Mouse (Mus musculus): ENCODE results near the gene Optc.

Gene Optc

DNA sequence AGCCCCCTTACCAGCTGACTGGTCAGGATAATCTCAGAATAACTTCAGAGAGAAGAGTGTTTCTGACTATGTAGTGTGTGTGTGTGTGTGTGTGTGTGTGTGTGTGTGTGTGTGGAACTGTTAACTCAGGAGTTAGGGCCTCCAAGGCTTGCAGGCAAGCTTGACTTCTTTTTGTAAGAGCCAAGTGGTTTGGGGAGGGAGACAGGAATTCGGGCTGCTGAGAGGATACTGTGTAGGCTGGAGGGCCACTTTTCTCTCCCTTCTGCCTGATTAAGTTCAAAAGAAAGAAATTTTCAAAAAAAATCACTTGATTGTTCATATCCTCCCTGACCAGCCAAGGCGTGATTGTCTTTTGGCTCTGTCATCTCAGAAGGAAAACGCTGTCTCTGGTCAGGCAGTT lies 12.6 kb upstream of the Optc start:
- in situ Hi-C loops (cut with MboI; ENCODE audit: low sequenced_read_pairs) = no loop called here

DNA sequence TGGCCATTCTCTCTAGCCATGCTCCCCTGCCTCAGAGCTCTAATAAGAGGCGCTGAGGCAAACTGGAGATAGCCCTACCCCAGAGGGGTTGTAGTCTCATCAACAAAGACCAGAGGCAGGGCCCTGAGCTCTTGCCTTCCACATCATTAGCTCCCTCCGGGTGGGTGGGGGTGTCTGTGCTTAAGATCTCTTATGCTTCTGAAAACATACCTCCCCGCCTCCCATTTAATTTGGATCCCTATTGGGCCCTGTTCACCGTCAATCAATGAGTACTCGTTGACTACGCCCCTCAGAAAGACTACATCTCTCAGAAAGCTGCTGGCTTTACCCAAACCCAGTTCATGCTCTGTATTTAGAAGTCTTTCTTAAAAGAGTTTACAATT lies 10.3 kb upstream of the Optc start:
- in situ Hi-C loops (cut with MboI; ENCODE audit: low sequenced_read_pairs) = no loop called here

DNA sequence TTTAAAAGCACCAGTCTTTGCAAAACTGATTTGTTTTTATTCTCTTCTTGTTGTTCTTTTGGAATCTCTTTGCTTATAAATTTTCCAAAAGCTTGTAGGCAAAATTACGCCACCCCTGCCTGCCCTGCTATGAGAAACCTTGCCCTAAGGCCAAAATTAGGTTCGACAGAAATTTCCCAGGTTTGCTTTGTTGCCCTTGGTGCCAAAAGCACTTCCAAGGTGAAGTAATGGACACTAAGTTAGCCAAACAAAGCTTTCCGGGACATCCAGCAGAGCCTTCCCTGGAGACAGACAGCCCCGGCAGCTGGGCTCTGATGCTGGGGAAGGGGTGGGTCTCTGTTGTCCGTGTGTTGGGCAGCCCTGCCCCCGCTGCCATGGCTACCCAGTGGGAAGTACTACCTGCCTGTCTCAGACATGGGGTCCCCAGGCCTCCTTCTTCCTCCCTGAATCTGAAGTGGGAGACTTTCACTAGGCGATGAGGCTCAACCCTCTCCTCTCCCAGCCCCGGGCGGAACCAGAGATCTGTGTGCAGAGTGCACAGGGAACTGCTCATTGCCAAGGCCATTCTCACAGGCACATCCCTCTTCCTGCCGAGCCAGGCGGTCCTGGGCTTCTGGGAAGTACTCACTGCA lies 9.8 kb upstream of the Optc start:
- in situ Hi-C loops (cut with MboI; ENCODE audit: low sequenced_read_pairs) = no loop called here

DNA sequence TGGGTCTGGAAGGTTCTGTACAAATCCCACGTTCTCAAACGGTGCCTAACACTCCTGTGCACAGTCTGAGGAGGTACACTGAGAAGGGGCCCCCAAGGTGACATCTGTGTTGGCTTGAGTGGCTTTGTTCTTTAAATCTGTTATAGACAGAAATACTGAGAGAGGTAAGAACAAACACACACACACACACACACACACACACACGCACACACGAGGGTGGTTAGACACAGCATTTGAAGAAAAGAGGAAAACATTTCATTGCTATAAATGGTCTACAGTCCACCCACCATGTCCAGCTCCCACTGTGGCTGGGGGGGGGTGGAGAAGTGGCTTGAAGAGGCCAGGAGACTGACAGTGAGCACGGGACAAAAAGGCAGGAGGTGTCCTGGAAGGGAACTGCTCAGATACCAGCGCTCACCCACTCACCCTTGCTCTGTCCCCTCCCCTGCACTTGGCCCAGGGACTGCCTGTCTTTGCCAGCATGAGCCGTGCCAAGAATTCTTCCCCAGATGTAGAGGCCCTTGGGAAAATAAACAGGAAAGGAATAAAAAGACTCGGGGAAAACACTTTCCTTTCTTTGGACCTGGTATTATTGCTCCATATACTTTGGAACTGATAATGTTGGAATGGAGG lies 8.0 kb upstream of the Optc start:
- in situ Hi-C loops (cut with MboI; ENCODE audit: low sequenced_read_pairs) = no loop called here

DNA sequence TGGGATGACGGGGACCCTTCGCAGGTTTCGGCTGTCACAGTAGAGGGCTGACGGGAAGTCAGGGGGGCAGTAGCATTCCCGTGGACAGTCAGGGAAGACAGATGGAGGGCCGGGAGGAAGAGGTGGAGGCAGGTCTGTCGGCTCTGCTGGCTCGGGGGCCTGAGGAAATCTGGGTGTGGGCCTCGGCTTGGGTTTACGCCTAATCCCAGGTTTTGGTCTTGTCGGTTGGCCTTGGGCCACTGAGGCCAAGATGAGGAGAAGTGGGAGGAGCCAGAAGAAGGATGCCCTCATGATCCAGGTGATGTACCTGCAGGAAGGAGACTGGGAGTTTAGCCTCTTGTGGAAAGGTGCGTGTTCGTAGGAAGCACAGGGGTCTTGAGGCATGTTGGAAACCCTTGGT lies 7.3 kb upstream of the Optc start:
- in situ Hi-C loops (cut with MboI; ENCODE audit: low sequenced_read_pairs) = no loop called here

DNA sequence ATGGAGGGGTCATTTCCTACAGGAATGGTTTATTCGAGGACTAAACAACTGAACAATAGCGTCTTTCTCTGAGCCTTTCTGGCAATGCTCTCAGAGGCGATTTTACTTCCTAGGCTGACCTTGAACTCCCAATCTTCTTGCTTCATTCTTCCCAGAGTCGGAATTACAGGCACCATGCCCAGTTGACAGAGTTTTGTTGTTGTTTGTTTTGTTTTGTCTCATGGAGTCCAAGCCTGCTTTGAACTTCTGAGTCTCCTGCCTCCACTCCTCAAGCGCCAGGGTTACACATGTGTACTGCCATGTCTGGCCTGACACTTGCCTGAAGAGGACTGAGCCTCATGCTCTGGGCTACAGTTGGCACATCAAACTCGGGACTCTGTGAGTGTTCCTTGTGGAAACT lies 5.2 kb upstream of the Optc start:
- in situ Hi-C loops (cut with MboI; ENCODE audit: low sequenced_read_pairs) = loop anchor here (5.0 kb wide), 1 partner anchor 134 kb away; no protein-coding TSS in a partner anchor

DNA sequence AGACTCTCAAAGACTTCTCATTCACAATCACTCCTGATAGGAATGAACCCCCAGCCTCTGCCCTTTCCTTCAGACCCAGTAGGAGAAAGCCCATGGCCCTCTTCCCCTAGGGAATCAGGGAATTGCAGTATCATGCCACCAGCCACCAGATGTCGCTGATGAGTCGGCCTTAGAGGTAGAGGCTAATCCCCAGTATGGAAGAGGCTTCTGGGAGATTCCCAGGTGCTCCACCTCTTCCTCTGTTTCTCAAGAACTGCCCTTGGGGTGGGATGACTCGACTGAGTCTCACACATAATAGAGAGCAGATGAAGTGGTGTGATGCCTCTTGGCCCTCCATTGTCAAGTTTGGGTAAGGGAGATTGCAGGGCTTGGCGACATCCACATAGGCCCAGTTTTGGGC lies 3.7 kb upstream of the Optc start:
- in situ Hi-C loops (cut with MboI; ENCODE audit: low sequenced_read_pairs) = loop anchor here (5.0 kb wide), 1 partner anchor 136 kb away; no protein-coding TSS in a partner anchor

DNA sequence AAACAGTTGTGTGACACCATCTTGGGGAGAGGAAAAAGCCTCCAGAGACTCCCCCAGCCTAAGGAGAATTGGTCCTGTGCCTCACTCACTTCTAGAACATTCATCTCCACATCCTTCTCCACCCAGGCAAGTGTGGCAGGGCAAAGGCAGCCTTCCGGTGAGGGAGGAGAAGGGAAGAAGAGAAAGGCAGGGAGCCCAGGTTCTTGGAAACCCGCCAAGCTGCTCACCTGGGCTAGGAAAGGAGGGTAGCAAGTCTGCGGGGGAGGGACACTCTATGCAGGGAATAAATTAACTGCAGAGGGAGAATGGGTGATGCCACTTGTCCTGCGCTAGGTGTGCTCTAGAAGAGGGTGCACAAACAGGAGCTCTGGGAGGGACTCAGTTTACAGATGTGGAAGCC lies 3.2 kb upstream of the Optc start:
- in situ Hi-C loops (cut with MboI; ENCODE audit: low sequenced_read_pairs) = loop anchor here (5.0 kb wide), 1 partner anchor 136 kb away; no protein-coding TSS in a partner anchor

DNA sequence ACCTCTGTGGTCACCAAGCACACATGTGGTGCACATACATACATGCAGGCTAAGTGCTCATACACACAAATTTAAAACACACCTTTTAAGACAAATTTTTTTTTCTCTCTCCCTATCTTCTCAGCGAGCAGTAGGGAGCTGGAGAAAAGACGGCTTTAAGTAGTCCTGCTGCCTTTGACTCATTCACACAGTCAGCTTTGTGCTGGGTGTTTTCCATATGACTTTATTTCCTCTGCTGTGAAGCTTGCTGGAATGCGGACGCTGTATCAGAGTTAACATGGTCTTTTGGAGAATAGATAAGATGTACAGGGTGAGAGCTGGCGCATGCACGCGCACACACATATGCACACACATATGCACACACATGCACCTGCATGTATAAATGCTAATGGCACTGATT lies 2.3 kb upstream of the Optc start:
- in situ Hi-C loops (cut with MboI; ENCODE audit: low sequenced_read_pairs) = loop anchor here (5.0 kb wide), 1 partner anchor 137 kb away; no protein-coding TSS in a partner anchor

DNA sequence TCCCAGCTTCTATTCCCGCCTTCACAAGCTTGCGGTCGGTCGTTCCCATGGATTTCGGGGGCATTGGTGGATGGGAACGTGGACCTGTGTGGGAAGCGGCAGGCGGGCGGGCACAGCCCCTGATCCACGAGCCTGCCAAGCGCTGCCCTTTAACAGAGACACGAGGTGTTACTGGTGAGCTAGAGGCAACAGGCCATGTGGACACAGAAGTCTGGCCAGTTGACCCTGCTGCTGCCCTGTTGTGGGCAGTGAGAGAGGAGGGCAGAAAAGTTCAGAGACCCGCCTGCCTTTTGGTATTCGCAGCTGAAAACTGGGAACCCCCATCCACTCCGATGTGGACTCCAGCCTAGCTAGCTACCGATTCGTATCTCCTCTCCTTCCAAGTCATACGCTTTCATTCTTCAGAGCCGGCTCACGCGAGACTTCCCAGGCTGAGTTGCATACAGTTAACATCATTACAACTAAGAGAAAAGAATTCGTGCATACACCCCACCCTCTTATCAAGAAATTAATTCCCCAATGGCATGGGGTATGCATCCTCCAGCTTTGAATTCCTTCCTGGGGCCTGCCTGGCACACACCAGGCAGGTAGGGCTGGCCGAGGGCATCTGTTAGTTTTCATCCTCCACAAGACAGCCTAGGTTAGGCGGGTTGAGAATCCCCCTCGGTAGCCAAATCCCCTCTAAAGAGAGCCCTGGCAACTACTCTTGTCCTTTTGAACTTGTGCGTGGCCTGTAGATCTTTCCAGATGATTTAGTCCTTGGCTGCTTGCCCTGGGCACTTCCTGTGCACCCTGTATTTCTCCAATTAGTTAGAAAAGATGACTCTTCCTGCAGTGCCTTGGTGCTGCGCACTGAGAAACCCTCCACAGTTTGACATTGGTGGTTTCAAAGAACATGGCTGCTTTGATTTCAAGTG lies 1.1 kb upstream of the Optc start:
- in situ Hi-C loops (cut with MboI; ENCODE audit: low sequenced_read_pairs) = no loop called here

DNA sequence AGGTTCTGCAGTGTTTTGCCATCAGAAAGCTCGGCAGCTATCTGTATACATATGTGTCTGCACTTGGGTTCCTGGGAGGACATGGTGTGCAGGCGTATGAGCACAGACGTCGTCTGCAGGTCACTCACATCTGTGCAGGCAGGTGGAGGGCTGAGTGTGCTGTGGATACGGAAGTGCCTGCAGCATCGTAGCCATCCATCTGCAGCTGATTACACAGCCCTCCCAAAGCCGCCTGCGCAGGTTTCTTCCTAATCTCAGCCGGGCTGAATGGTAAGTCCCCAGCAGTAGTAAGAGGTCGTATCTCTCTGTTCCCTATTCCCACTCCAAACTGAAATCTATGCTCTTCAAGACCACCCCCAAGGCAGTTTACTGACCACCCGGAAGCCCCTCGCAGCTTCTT lies 1.4 kb downstream of the Optc start:
- in situ Hi-C loops (cut with MboI; ENCODE audit: low sequenced_read_pairs) = no loop called here

DNA sequence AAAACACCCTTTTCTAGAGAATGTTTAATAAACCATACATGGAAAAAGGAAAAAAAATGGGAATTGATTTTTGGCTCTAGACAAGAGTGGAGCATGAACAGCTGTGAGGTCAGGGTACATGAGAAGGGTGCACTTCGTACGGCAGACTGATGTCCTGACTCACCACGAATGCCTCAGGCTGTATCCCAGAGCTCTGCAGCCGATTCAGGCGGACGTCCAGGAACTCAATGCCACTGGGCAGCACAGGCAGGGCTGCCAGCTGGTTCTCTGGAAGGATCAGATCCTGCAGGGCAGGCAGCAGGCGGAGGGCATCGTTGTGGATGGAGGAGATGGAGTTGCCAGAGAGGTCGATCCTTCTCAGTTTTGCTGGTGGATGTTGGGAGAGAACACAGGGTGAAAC lies 7.0 kb downstream of the Optc start:
- in situ Hi-C loops (cut with MboI; ENCODE audit: low sequenced_read_pairs) = no loop called here

DNA sequence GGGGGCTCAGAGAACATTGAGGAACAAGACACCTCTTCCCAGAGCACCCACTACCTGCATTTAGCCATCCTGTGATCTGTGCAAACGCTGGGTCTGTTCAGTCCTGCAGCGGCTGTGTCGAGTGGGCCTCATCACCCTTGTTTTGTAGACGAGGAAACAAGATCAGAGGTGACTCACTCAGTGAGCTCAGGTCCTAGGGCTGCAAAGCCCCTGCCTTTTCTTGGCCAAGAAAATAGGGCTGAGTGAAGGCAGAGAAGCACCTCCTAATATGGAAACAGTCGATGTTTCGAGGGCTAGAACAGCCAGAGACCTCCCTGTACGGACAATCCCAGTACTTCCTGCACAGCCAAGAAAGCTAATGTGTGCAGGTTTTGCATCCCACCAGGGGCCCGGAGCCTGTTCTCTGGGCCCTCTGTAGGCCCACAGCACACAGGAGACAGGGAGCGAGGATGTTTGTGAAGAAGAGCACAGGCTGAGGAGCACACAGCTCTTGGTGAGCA lies 8.7 kb downstream of the Optc start:
- in situ Hi-C loops (cut with MboI; ENCODE audit: low sequenced_read_pairs) = no loop called here

DNA sequence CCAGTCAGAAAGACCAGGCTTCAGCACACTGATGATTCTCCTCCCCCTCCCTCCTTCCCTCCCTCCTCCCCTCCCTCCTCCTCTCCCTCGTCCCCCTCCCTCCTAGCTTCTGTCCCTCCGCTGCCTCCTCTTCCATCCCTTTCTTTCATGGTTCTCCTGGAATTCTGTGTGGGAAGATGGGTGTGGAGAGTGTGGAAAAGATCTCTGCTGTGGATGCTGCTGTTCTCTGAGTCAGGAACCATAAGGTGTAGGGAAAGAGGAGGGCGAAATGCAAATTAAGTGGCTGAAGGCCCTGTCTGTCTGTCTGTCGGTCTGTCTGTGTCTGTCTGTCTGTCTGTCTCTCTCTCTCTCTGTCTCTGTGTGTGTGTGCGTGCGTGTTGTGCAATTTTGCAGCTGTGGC lies 10.5 kb downstream of the Optc start:
- in situ Hi-C loops (cut with MboI; ENCODE audit: low sequenced_read_pairs) = no loop called here

DNA sequence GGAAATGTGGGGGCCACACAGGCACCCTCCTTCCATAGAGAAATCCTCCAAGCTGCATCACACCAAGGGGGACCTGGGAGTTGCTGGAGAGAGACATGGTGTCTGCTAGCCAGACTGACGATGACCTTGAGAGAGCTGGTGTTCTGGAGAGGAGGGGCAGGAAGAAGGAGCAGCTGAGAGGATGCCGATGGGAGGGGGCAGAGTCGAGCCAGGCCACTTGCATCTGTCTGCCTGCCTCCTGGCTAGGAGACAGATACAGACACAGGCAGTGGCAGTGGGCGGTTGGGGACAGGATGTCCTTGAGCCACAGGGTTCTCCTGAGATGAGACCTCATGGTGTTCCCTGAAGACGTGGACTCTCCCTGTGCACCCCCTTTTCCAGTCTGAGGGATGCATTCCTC lies 16.3 kb downstream of the Optc start:
- in situ Hi-C loops (cut with MboI; ENCODE audit: low sequenced_read_pairs) = loop anchor here (5.0 kb wide), 1 partner anchor 154 kb away; no protein-coding TSS in a partner anchor

DNA sequence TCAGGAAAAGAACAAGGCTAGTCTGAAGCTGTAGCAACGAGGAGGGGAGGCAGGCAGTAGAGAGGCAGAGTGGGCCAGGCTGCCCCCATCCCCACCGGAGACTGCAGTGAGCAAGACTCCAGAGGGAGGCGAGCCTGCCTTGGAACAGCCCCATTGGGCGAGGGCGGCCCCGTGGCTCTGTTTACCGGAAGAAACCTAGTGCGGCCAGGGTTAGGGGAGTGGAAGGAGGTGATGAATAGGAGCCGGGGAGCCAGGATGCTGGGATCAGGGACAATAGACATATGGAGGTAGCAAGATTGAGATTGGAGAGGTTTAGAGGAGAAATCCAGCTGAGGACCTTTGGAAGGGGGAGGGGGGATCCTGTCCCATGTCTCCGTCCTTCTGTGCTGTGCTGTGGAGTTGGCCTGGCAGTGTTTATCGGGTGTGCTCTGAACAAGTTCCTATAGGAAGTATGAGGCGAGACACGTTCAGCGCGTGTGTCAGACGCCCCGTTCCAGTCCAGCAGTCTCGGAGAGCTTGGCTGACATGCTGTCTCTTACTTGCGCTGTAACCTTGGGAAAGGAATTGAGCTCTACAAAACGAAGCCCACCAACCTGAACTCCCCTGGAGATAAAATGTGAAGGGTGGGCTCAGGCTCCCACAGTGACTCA lies 17.7 kb downstream of the Optc start:
- in situ Hi-C loops (cut with MboI; ENCODE audit: low sequenced_read_pairs) = loop anchor here (5.0 kb wide), 1 partner anchor 153 kb away; no protein-coding TSS in a partner anchor

DNA sequence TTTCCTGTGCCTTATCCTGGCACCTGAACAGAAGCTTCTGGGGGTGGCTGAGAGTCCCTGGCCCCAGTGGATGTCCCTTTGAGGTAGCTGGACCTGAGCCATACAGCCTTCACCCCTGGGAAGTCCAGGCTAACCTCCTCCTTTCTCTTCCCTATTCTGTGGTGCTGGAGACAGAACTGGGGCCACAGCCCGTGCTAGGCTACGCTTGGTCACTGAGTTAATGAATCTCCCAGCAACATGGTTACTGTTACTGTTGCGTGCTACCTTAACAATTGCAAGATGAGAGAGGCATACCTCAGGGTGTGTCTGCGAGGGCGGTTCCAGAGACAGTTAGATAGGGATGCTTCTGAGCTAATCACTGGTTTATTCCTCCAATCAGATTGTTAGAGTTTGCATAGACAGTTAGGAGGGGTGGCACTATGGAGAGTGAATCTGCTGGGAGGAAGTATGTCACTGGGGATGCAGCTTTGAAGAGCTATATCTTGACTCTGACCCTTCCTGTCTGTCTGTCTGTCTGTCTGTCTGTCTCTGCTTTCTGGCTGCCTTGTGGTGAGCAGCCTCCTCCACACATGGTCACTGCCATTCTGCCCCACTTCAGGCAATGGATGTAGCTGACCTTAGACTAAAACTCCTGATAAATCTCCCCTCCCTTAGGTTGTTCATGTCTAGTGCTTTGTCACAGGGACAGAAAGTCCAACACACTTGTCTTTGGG lies 20.1 kb downstream of the Optc start:
- in situ Hi-C loops (cut with MboI; ENCODE audit: low sequenced_read_pairs) = no loop called here

DNA sequence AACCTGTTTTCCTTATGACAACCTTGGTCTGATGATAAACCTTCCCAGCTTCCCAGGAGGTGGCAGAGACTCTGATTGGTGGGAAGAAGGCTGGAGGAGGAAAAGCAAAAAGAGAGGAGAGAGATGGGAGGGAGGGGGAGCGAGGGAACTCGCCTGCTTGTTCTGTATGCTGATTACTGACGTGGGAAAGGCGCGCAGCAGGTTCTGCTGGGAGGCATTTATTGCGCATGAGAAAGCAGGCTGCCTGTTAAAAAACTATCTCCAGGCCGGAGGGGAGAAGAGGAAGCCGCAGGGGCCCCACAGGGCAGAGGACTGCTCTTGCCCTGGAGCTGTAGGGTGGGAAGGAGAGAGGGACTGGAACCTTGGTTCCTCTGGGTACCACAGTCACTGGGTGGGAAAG lies 20.8 kb downstream of the Optc start:
- in situ Hi-C loops (cut with MboI; ENCODE audit: low sequenced_read_pairs) = no loop called here

DNA sequence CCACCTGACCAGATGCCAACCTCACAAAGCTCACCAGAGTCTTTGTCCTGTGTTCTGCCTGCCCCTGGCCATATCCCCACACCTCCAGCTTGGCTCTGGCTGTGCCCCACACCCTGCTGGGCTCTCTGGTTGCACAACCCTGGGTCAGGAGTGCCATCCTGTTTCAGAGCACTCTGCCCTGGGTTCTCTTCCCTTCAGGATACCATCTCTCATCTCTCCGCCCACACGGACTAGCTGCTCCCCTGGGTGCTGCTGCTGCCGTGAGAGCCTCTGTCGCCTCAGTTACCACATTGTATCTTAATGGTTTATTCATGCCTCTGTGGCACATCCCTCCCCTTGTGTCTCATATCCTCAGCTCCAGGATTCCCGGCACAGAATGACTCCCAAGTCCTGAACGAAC lies 21.4 kb downstream of the Optc start:
- in situ Hi-C loops (cut with MboI; ENCODE audit: low sequenced_read_pairs) = no loop called here

DNA sequence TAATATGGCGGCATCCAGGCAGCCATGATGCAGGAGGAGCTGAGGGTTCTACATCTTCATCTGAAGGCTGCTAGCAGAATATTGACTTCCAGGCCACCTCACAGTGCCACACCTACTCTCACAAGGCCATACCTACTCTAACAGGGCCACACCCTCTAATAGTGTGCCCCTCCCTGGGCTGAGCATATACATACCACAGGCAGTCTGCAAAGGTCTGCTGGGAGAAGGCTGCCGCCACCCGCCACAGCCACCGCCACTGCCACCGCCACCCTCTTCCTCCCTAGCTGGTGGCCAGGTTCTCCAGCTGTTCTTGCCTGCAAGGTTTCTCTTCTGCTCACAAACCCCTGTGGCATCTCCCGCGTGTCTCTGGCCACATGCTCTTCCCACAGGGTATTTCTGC lies 22.0 kb downstream of the Optc start:
- in situ Hi-C loops (cut with MboI; ENCODE audit: low sequenced_read_pairs) = no loop called here
